Mouse (Mus musculus) heart, adult 8-10 months (tissue): Measurements from ENCODE around the gene Ap5b1. TPM values are rescaled to one million over a fixed set of nuclear protein-coding genes. Genes with fewer than 3 reads are reported as not detected.

ENCODE experiments used
- DNase-seq: peaks from one replicate; pipeline ENCODE4 v3.0.0; 2022; ENCODE audit warnings: low spot score
- total RNA-seq, 4 experiments: library from RNA; stranded (reverse); gene quantifications; 2 replicates each; pipeline ENCODE4 v1.2.4; 2022

Gene Ap5b1
- total RNA-seq, 4 experiments from 2014 or later: 2.3 to 3.2 (median 2.7) TPM

DNA sequence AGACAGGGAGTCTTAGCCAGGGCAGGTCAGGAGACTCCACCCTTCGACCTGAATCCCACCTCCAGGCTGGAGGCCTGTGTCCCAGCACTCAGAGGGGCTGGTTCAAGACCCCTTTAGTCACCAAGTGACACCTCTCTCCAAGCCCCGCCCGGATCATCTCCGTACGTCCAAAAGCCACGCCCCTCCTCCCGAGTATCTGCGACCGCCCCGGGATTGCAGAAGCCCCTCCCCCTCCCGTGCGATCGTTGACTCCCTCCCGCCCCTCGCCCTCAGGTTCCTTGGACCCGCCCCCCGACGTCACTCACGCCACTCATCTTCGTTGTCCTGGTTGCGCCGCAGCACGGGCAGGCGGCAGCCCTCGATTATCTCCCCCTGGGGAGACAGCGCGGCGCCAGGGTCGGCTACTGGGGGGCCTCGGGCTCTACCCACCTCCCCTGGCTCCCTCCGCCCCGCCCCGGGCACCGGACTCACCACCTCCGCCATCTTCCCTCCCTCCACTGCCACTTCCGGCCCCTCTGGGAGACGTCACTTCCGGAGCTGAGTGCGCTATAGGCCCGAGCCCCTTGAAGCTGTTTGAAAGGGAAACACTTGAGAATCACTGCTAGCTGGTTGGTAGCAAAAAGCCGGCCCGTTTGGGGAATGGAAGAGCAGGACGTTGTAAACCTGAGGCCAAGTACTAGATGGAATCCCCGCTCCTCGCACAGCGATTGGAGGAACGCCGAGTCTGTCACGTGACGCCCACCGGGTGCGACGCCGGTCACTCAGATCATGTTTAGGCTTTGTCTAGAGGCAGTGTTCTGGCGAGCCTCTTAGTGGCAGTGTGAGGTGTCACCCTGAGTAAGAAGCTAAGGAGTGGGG, 42.0 kb downstream of the Ap5b1 start, which contains the start of gene Kat5:
TSS of gene Kat5 (minus strand) at position 691 of the 858 bp plus-strand sequence.
- DNase-seq: peak; percentile 93

DNA sequence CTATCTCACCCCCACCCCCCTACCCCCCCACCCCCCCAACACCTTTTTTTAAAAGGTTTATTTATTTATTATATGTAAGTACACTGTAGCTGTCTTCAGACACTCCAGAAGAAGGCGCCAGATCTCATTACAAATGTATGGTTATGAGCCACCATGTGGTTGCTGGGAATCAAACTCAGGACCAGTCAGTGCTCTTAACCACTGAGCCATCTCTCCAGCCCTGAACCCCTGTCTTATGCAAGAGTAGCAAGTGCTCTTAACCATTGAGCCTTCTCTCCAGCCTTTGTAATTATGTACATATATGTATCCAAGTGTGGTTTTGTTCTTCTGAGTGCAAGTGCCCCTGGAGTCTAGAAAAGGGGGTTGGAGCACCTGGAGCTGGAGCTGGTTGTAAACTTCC, 44.1 kb downstream of the Ap5b1 start:
- DNase-seq: no peak

- DNase-seq: no peak
Observed at GRCm38 (mm10) chr19:5612762-5613411, 45.1 kb downstream of the Ap5b1 start.

DNA sequence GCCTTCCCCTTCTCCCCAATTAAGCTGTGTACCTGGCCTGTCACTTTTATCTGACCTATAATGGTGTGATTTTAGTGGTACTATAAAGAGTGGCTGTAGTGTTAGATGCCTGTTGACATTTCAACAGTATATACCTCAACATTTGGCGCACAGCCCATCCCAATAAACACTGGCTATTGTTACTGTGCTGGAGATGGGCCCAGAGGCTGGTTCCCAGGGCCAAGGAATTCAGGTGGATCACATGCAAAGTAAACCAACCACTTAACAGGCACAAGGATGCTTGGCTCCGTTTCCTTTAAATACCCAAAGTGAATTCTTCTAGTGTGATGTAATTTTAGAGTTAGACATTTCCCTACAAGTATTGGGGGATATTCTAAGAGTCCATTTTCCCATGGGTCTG, 47.1 kb downstream of the Ap5b1 start:
- DNase-seq: no peak

GRCm38 (mm10) chr19:5620007-5620406, 52.2 kb downstream of the Ap5b1 start:
- no peak for DNase-seq

Other genes with a start within 250 kb of the Ap5b1 start
- not detected for gene Catsper1, start 232.3 kb upstream of the Ap5b1 start, total RNA-seq
- gene Cst6, start 218.5 kb upstream of the Ap5b1 start, total RNA-seq: 10 to 100 TPM; 17.0 to 27.2 (median 23.5) TPM
- 10 to 100 TPM; 15.7 to 21.5 (median 19.6) TPM for gene Eif1ad, start 201.3 kb upstream of the Ap5b1 start, total RNA-seq
- gene Banf1, start 200.9 kb upstream of the Ap5b1 start, total RNA-seq: 100 to 1,000 TPM; 110 to 123 (median 117) TPM
- gene Sart1, start 179.3 kb upstream of the Ap5b1 start, total RNA-seq: 10 to 100 TPM; 53.9 to 61.4 (median 59.2) TPM
- under 1 TPM; 0.25 to 0.75 (median 0.39) TPM for gene Tsga10ip, start 165.5 kb upstream of the Ap5b1 start, total RNA-seq
- gene Drap1, start 143.0 kb upstream of the Ap5b1 start, total RNA-seq: 100 to 1,000 TPM; 337 to 351 (median 343) TPM
- 10 to 100 TPM; 34.1 to 40.6 (median 36.2) TPM for gene AI837181, start 142.9 kb upstream of the Ap5b1 start, total RNA-seq
- gene Fosl1, start 120.5 kb upstream of the Ap5b1 start, total RNA-seq: under 1 TPM in 2 of 4 experiments, not detected in 2; 0.14 to 0.23 TPM
- gene Ccdc85b, start 110.1 kb upstream of the Ap5b1 start, total RNA-seq: 10 to 100 TPM in 1 of 4 experiments, 1 to 10 TPM in 3; 8.3 to 10.4 (median 8.9) TPM
- gene Fibp, start 107.4 kb upstream of the Ap5b1 start, total RNA-seq: 10 to 100 TPM; 41.3 to 52.3 (median 49.2) TPM
- under 1 TPM in 3 of 4 experiments, not detected in 1; 0.29 to 0.38 (median 0.37) TPM for gene Ctsw, start 99.5 kb upstream of the Ap5b1 start, total RNA-seq
- gene Efemp2, start 94.1 kb upstream of the Ap5b1 start, total RNA-seq: 10 to 100 TPM in 2 of 4 experiments, 1 to 10 TPM in 2; 6.5 to 11.2 (median 9.5) TPM
- gene Mus81, start 79.6 kb upstream of the Ap5b1 start, total RNA-seq: 10 to 100 TPM; 15.8 to 27.3 (median 21.9) TPM
- gene Cfl1, start 77.6 kb upstream of the Ap5b1 start, total RNA-seq: 100 to 1,000 TPM; 142 to 201 (median 170) TPM
- 1 to 10 TPM in 1 of 4 experiments, under 1 TPM in 3; 0.52 to 1.4 (median 0.81) TPM for gene 1700020D05Rik, start 64.2 kb upstream of the Ap5b1 start, total RNA-seq
- 1 to 10 TPM; 3.7 to 6.5 (median 6.0) TPM for gene Snx32, start 57.5 kb upstream of the Ap5b1 start, total RNA-seq
- gene Ovol1, start 7.4 kb upstream of the Ap5b1 start, total RNA-seq: not detected
- 10 to 100 TPM; 49.9 to 66.3 (median 64.9) TPM for gene Rnaseh2c, start 33.8 kb downstream of the Ap5b1 start, total RNA-seq
- 10 to 100 TPM; 23.1 to 38.7 (median 29.3) TPM for gene Kat5, start 42.2 kb downstream of the Ap5b1 start, total RNA-seq
- gene Rela, start 69.5 kb downstream of the Ap5b1 start, total RNA-seq: 10 to 100 TPM; 26.7 to 31.2 (median 28.5) TPM
- 10 to 100 TPM; 14.9 to 23.5 (median 17.8) TPM for gene Sipa1, start 95.7 kb downstream of the Ap5b1 start, total RNA-seq
- gene Map3k11, start 120.7 kb downstream of the Ap5b1 start, total RNA-seq: 10 to 100 TPM; 22.1 to 24.1 (median 23.2) TPM
- 10 to 100 TPM; 18.0 to 21.9 (median 19.8) TPM for gene Pcnx3, start 120.9 kb downstream of the Ap5b1 start, total RNA-seq
- gene Kcnk7, start 136.3 kb downstream of the Ap5b1 start, total RNA-seq: not detected
- gene Ehbp1l1, start 158.3 kb downstream of the Ap5b1 start, total RNA-seq: 100 to 1,000 TPM; 145 to 158 (median 149) TPM
- 10 to 100 TPM; 22.8 to 26.9 (median 24.2) TPM for gene Fam89b, start 161.6 kb downstream of the Ap5b1 start, total RNA-seq
- 10 to 100 TPM; 28.2 to 33.1 (median 31.7) TPM for gene Ltbp3, start 172.9 kb downstream of the Ap5b1 start, total RNA-seq
- gene Scyl1, start 203.4 kb downstream of the Ap5b1 start, total RNA-seq: 10 to 100 TPM; 63.3 to 70.6 (median 67.2) TPM